Comparison of ENCODE assay signal across 9 mouse cellular contexts in the genomic region with DNA sequence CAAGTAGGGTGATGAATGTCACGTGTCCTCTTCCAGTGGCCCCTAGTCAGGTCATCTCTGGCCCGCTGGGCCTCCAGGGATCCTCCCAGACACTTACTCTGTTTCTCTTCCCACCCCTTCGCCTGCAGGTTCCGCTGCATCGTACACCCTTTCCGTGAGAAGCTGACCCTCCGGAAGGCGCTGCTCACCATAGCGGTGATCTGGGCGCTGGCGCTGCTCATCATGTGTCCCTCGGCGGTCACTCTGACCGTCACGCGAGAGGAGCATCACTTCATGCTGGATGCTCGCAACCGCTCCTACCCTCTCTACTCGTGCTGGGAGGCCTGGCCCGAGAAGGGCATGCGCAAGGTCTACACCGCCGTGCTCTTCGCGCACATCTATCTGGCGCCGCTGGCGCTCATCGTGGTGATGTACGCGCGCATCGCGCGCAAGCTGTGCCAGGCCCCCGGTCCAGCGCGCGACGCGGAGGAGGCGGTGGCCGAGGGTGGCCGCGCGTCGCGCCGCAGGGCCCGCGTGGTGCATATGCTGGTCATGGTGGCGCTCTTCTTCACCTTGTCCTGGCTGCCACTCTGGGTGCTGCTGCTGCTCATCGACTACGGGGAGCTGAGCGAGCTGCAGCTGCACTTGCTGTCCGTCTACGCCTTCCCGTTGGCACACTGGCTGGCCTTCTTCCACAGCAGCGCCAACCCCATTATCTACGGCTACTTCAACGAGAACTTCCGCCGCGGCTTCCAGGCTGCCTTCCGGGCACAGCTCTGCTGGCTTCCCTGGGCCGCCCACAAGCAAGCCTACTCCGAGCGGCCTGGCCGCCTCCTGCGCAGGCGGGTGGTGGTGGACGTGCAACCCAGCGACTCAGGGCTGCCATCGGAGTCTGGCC. TPM values are rescaled to one million over a fixed set of nuclear protein-coding genes. Genes with fewer than 3 reads are reported as not detected.
A peak's percentile ranks its signal among the peaks of the same experiment; 100 is the strongest.
DNase-seq lines count a peak whose midpoint lies in the region; ATAC-seq lines count a peak whose summit lies in the region.
"Had no signal": no experiment of that assay in that cellular context is flagged by ENCODE, and none has a peak within 500 bp of the region (broad histone marks: within the 10 kb centered on the region; RNA-seq: fewer than 3 reads in every experiment).

No protein-coding gene starts in this region.

- no peaks in the 10 kb centered on the region for H3K36me3 ChIP-seq in heart, embryonic 11.5 days (ENCODE audit: control insufficient read depth, insufficient read depth, low read length)

- H3K27ac ChIP-seq in heart, embryonic 11.5 days (ENCODE audit: low read depth, low read length) = no peak overlapping the region

- peak; percentile 80 for ATAC-seq in common myeloid progenitor, adult 5-6 weeks (replicated peaks; ENCODE audit: low read depth, poor library complexity, severe bottlenecking)
- ATAC-seq in heart, embryonic 11.5 days (replicated peaks; ENCODE audit: insufficient number of reproducible peaks, low FRiP score, low TSS enrichment) = no peak

- H3K27me3 ChIP-seq in heart, embryonic 11.5 days (ENCODE audit: control insufficient read depth, insufficient read depth, low read length) = peaks cover 17% of the 10 kb centered on the region

- H3K4me3 ChIP-seq in heart, embryonic 11.5 days (ENCODE audit: low read depth, low read length) = peak overlapping the region; percentile 47

- 3% methylated on average over 74 of the region's 74 CpGs for WGBS in heart, embryonic 11.5 days (ENCODE audit: insufficient replicate concordance)

- no peaks in the 10 kb centered on the region for H3K9me3 ChIP-seq in heart, embryonic 11.5 days (replicated peaks; ENCODE audit: control insufficient read depth, low read length)

- DNase-seq in thymus, postnatal 0 days (ENCODE audit: low spot score) = peak; percentile 14
- DNase-seq in thymus, adult 18-20 months = no peak
- peak; percentile 19 to 33 for DNase-seq in kidney, postnatal 4 days
- DNase-seq in lung, postnatal 14 days = peak; percentile 27
- peak; percentile 46 for DNase-seq in right cerebral cortex, postnatal 14 days
- DNase-seq in ovary, adult 18-20 months (ENCODE audit: low spot score) = no peak

- peak overlapping the region; percentile 59; the same call in 1 of the 2 replicates for H3K9ac ChIP-seq in heart, embryonic 11.5 days (ENCODE audit: low read depth, low read length)

- H3K4me2 ChIP-seq in heart, embryonic 11.5 days = peak overlapping the region; percentile 83

- H3K4me1 ChIP-seq in heart, embryonic 11.5 days (ENCODE audit: control insufficient read depth, insufficient read depth, low read length) = peaks cover 18% of the 10 kb centered on the region

RNA-seq across cellular contexts. Expression of a gene that starts 22.7 kb away (rescaled TPM):
- polyA plus RNA-seq in thymus, postnatal 0 days (2015; fragmentation: Nextera tagmentation; extraction: Ambion mirVana) = 127 and 139 TPM in 2 replicates
- total RNA-seq in common myeloid progenitor, adult 5-6 weeks (2017) = 152 and 159 TPM in 2 replicates
- polyA plus RNA-seq in heart, embryonic 11.5 days (2014; fragmentation: Nextera tagmentation; extraction: Ambion mirVana) = 158 and 160 TPM in 2 replicates

RNA-seq across cellular contexts. Expression of a gene that starts 30.3 kb away (rescaled TPM):
- polyA plus RNA-seq in thymus, postnatal 0 days (2015; fragmentation: Nextera tagmentation; extraction: Ambion mirVana) = 0.04 TPM in 2 replicates
- total RNA-seq in common myeloid progenitor, adult 5-6 weeks (2017) = not detected in 2 replicates
- polyA plus RNA-seq in heart, embryonic 11.5 days (2014; fragmentation: Nextera tagmentation; extraction: Ambion mirVana) = 0.13 and 0.15 TPM in 2 replicates
- total RNA-seq: neutrophil, adult 5-6 weeks had no signal

RNA-seq across cellular contexts. Expression of a gene that starts 54.5 kb away (rescaled TPM):
- 154 and 163 TPM in 2 replicates for polyA plus RNA-seq in thymus, postnatal 0 days (2015; fragmentation: Nextera tagmentation; extraction: Ambion mirVana)
- 106 and 111 TPM in 2 replicates for total RNA-seq in common myeloid progenitor, adult 5-6 weeks (2017)
- polyA plus RNA-seq in heart, embryonic 11.5 days (2014; fragmentation: Nextera tagmentation; extraction: Ambion mirVana) = 182 and 200 TPM in 2 replicates

Comparison
In these comparisons a context has a peak if more than half of its experiments do, and no peak if none do; other contexts are left out.
1. DNase-seq: peak in thymus, postnatal 0 days (single experiment), kidney, postnatal 4 days (2 of 2), lung, postnatal 14 days (single experiment) and right cerebral cortex, postnatal 14 days (single experiment); none in thymus, adult 18-20 months (0 of 2) and ovary, adult 18-20 months (single experiment).